Mouse (Mus musculus) pancreas, adult 10 weeks (tissue): ENCODE measurements around the gene Pax8. TPM values are rescaled to one million over a fixed set of nuclear protein-coding genes. Genes with fewer than 3 reads are reported as not detected.

ENCODE experiments used
- polyA plus RNA-seq: library from polyadenylated mRNA; stranded (reverse); fragments of 350-450 nt; fragmentation: Illumina TruSeq; extraction: RNeasy Lipid Tissue Mini Kit (QIAGEN cat#74804); gene quantifications from one replicate; pipeline ENCODE4 v1.2.3, GENCODE M21; 2015; ENCODE audit warnings: low read depth, low replicate concordance; ENCODE audit not compliant: insufficient read depth

Pax8 gene
- polyA plus RNA-seq = not detected

GRCm38 (mm10) chr2:24475420-24475819, at the start of gene Pax8:
TSS of gene Pax8 (minus strand) at chr2:24475599.

Other genes with a start within 250 kb of the Pax8 start
- not detected for gene Il1f5, start 198.6 kb downstream of the Pax8 start, polyA plus RNA-seq
- not detected for gene Il1f10, start 184.4 kb downstream of the Pax8 start, polyA plus RNA-seq
- gene Il1rn, start 138.7 kb downstream of the Pax8 start, polyA plus RNA-seq = not detected
- gene Psd4, start 108.0 kb downstream of the Pax8 start, polyA plus RNA-seq = 0.55 TPM